Mouse (Mus musculus) spleen, adult 2 months (tissue): Measurements from ENCODE around the gene Ak8.

Experiments used
- CTCF ChIP-seq: fragments of 200-500 bp; IDR thresholded peaks from 2 replicates; pipeline ENCODE4 v1.5.1; 2011; ENCODE audit warnings: mild to moderate bottlenecking, inconsistent platforms; ENCODE audit not compliant: insufficient read depth, insufficient read length, insufficient replicate concordance; ENCODE audit errors: extremely low read depth
- POLR2A ChIP-seq: fragments of 200-500 bp; IDR thresholded peaks from 2 replicates; pipeline ENCODE4 v1.6.1; 2011; ENCODE audit warnings: low read depth, low read length, inconsistent platforms

- TF ChIP-seq CTCF (no peak), POLR2A (no peak)
These were observed 136.4 kb downstream of the Ak8 start for GRCm38 (mm10) chr2:28836181-28836940.
